Mouse (Mus musculus): ENCODE results near the gene Nat8f7. TPM values are rescaled to one million over a fixed set of nuclear protein-coding genes. Genes with fewer than 3 reads are reported as not detected.

The Nat8f7 gene
- polyA plus RNA-seq (2012; fragmentation: generic; extraction: Trizol): under 1 TPM in 1 of 2 experiments, not detected in 1; 0.28 TPM

DNA sequence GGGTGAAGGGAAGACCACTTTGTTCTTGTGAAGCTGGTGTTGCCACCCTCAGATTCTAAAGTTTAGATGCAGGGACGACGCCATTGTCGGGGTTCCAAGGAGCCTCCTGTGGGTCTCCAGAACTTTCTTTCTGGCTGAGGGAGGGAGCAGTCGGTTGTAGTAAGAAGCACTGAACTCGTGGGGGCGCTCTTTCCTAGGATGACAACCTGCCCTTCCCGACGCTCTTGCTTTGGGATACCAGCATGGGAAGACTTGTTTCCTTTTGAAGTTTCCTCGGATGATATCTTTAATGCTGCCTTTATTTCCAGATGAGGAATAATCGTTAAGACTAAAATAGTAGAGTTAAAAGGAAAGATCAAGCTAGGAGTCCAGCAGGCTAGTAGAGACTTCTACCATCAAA is at the start of gene Nat8f7:
Nat8f7 (minus strand) TSS at position 101 of the 400 bp plus-strand sequence.

Other genes with a start within 250 kb of the Nat8f7 start
- under 1 TPM; under 0.01 to 0.02 TPM for gene Fbxo41, start 210.2 kb downstream of the Nat8f7 start, polyA plus RNA-seq (2012; fragmentation: generic; extraction: Trizol)
- under 1 TPM in 1 of 2 experiments, not detected in 1; 0.05 TPM for gene Egr4, start 199.6 kb downstream of the Nat8f7 start, polyA plus RNA-seq (2012; fragmentation: generic; extraction: Trizol)
- 1 to 10 TPM in 1 of 2 experiments, under 1 TPM in 1; 0.07 to 1.2 TPM for gene Alms1, start 125.7 kb downstream of the Nat8f7 start, polyA plus RNA-seq (2012; fragmentation: generic; extraction: Trizol)
- gene Nat8f3, start 52.5 kb upstream of the Nat8f7 start, polyA plus RNA-seq (2012; fragmentation: generic; extraction: Trizol): under 1 TPM in 1 of 2 experiments, not detected in 1; 0.78 TPM
- under 1 TPM in 1 of 2 experiments, not detected in 1; 0.15 TPM for gene Nat8f6, start 107.7 kb upstream of the Nat8f7 start, polyA plus RNA-seq (2012; fragmentation: generic; extraction: Trizol)
- gene Nat8f5, start 107.8 kb upstream of the Nat8f7 start, polyA plus RNA-seq (2012; fragmentation: generic; extraction: Trizol): under 1 TPM in 1 of 2 experiments, not detected in 1; 0.09 TPM
- gene Nat8, start 118.9 kb upstream of the Nat8f7 start, polyA plus RNA-seq (2012; fragmentation: generic; extraction: Trizol): under 1 TPM in 1 of 2 experiments, not detected in 1; 0.68 TPM
- gene Nat8f2, start 156.0 kb upstream of the Nat8f7 start, polyA plus RNA-seq (2012; fragmentation: generic; extraction: Trizol): not detected
- 1 to 10 TPM in 1 of 2 experiments, under 1 TPM in 1; 0.04 to 1.3 TPM for gene Nat8f4, start 191.7 kb upstream of the Nat8f7 start, polyA plus RNA-seq (2012; fragmentation: generic; extraction: Trizol)
- gene Tprkb, start 198.7 kb upstream of the Nat8f7 start, polyA plus RNA-seq (2012; fragmentation: generic; extraction: Trizol): 10 to 100 TPM in 1 of 2 experiments, 1 to 10 TPM in 1; 4.5 to 30.4 TPM
- 10 to 100 TPM in 1 of 2 experiments, 1 to 10 TPM in 1; 1.3 to 15.0 TPM for gene Nat8f1, start 202.5 kb upstream of the Nat8f7 start, polyA plus RNA-seq (2012; fragmentation: generic; extraction: Trizol)
- gene Dusp11, start 248.5 kb upstream of the Nat8f7 start, polyA plus RNA-seq (2012; fragmentation: generic; extraction: Trizol): 10 to 100 TPM in 1 of 2 experiments, 1 to 10 TPM in 1; 4.2 to 13.4 TPM